Mouse (Mus musculus) thymus, postnatal 14 days (tissue): ENCODE data around the gene Selenov.
"Not testable (repeated sequence)": the region's sequence is repeated elsewhere in the genome, so short reads cannot be mapped to it uniquely, and the experiment has no call there.

Source experiments
- DNase-seq: peaks from one replicate; pipeline ENCODE4 v3.0.0; 2021

Selenov gene

GRCm38 (mm10) chr7:28290165-28290564, 821 bp downstream of the Selenov start:
- DNase-seq: peak; percentile 23

GRCm38 (mm10) chr7:28280630-28281029, 10.4 kb downstream of the Selenov start:
- DNase-seq: peak; percentile 56

- DNase-seq: no peak
These were observed 12.7 kb downstream of the Selenov start for GRCm38 (mm10) chr7:28278279-28278652.

GRCm38 (mm10) chr7:28277615-28278278, 13.2 kb downstream of the Selenov start, which contains the start of gene Eid2b:
Gene Eid2b, plus strand, starts transcription at chr7:28277739.
- peak; percentile 97 for DNase-seq

- no peak for DNase-seq
These were observed 13.8 kb downstream of the Selenov start for GRCm38 (mm10) chr7:28277237-28277614.

GRCm38 (mm10) chr7:28271761-28272160, 19.2 kb downstream of the Selenov start:
- no peak for DNase-seq

- DNase-seq: no peak
These were observed 21.6 kb downstream of the Selenov start for GRCm38 (mm10) chr7:28269355-28269754.

GRCm38 (mm10) chr7:28268576-28268975, 22.4 kb downstream of the Selenov start:
- no peak for DNase-seq

GRCm38 (mm10) chr7:28268042-28268531, 22.9 kb downstream of the Selenov start:
- peak; percentile 50 for DNase-seq

- DNase-seq: peak; percentile 83
These were observed 23.6 kb downstream of the Selenov start, which contains the start of gene Eid2 for GRCm38 (mm10) chr7:28267129-28268041. Gene Eid2, plus strand, starts transcription at chr7:28267881.

- DNase-seq: no peak
These were observed 25.6 kb downstream of the Selenov start for GRCm38 (mm10) chr7:28265391-28265790.

GRCm38 (mm10) chr7:28263786-28264185, 27.2 kb downstream of the Selenov start:
- DNase-seq: peak; percentile 78

- no peak for DNase-seq
These were observed 28.1 kb downstream of the Selenov start for GRCm38 (mm10) chr7:28262861-28263260.

GRCm38 (mm10) chr7:28255476-28255875, 35.5 kb downstream of the Selenov start:
- no peak for DNase-seq

- DNase-seq: no peak
These were observed 36.4 kb downstream of the Selenov start for GRCm38 (mm10) chr7:28254591-28254990.

GRCm38 (mm10) chr7:28251976-28252375, 39.0 kb downstream of the Selenov start:
- no peak for DNase-seq

GRCm38 (mm10) chr7:28248957-28249356, 42.0 kb downstream of the Selenov start:
- no peak for DNase-seq

- DNase-seq: not testable (repeated sequence)
These were observed 47.0 kb downstream of the Selenov start for GRCm38 (mm10) chr7:28243943-28244342.
